Mouse (Mus musculus) monocyte, adult 5-6 weeks (primary cell): ENCODE results near the gene Pax5. TPM values are rescaled to one million over a fixed set of nuclear protein-coding genes. Genes with fewer than 3 reads are reported as not detected.
A peak's percentile ranks its signal among the peaks of the same experiment; 100 is the strongest.
"Not testable (repeated sequence)": the region's sequence is repeated elsewhere in the genome, so short reads cannot be mapped to it uniquely, and the experiment has no call there.

Experiments used
- ATAC-seq: fragments of 153-309, 156-312 bp; replicated peaks from 2 replicates; pipeline ENCODE4 v1.8.0; 2017; ENCODE audit warnings: mild to moderate bottlenecking; ENCODE audit not compliant: low TSS enrichment, insufficient number of reproducible peaks, severe bottlenecking, poor library complexity, low FRiP score
- total RNA-seq: library from RNA; stranded (forward); fragments of 200-1000, 200-491, 200-594 nt; gene quantifications from 3 replicates; pipeline ENCODE4 v1.2.3, GENCODE M21; 2017

Pax5 gene
- 11.9 to 15.7 TPM (median 14.1 TPM) in 3 replicates for total RNA-seq

DNA sequence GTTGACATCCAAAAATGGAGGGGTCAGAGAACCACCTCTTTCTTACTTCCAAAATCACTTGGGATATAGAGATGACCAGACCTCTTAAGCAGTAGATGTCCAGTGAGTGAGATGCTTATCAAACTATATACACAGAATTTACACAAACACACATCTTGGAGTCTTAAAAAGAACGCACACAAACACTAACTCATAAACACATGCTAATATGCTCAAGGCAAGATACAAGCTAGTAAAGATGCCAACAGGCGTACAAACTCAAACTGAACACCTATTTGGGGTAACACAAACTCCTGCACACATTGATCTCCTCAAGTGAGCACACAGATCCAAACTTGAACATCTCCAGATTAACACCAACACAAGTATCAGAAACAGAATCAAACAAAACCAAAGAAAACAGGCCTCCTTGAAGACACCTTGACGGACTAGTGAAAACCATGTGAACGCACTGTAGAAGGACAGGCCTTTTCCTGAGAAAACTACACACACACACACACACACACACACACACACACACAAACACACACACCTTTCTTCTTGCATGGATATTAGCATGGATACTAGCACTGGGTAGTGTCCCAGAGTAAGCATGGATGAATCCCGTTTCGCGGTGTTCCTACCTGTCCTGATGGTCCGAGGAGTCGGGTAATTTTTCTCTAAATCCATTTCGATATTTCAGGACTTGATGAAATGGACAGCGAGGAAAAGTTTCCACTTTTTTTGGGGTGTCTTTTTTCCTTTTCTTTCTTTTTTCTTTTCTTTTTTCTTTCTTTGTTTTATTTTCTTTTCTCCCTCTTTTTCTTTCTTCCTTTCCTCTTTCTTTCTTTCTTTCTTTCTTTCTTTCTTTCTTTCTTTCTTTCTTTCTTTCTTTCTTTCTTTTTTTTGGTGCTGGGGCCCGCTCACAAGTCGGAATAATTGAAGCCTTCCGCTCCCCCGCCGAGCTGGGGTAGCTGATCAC lies at the start of gene Pax5:
Gene Pax5, minus strand, starts transcription at position 748 of the 961 bp plus-strand sequence.
- no peak for ATAC-seq

DNA sequence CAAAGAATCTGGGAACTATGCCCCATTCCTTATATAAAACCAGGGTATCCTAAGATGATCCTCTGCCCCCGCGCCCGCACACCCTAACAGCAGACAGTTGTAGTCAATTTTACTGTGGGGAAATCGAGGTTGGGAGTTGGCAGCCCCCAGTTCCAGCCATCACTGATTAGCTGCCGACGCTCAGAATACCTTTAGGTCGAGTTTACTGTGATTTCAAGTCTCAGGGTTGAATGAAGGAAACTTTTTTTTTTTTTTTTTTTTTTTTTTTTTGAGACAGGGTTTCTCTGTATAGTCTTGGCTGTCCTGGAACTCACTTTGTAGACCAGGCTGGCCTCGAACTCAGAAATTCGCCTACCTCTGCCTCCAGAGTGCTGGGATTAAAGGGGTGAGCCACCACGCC lies 46.8 kb upstream of the Pax5 start:
- ATAC-seq, result not testable (repeated sequence)

DNA sequence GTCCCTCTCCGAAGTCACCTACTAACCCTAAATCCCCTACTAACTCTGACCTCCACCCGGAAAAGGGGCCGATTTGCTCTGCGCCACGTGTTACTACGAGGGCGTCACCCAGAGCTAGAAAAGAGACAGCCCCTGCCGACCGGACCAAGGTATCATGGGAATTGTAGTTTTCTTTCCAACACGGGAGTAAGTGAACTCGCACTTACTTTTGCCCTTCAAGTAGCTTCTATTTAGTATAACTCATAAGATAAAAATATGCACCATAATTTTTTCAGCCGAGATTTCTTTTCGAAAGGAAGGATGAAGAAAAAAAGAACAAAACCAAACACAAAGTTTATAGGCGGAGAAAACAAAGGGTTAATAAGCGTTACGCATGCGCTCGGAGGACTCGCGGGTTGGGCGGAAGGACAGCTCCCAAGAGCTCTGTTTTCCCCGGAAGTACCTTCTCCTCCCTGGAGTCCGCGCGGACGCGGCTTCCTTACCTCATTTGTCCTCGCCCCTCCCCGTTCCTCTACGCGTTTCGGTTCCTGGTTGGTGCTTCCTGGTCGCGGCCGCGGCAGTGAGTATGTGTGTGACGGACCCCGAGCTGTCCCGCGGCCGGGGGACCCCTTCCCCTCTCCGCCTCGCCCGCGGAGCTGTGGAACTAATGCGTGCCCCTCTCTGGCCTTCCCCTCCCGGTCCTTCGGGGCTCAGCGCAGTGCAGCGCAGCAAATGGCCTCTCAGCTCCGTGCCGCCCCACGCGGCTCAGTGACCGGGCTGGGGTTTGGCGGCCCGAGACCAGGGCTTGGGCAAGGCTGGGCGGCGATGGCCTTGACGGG lies 46.1 kb upstream of the Pax5 start:
- ATAC-seq, result peak; percentile 95

DNA sequence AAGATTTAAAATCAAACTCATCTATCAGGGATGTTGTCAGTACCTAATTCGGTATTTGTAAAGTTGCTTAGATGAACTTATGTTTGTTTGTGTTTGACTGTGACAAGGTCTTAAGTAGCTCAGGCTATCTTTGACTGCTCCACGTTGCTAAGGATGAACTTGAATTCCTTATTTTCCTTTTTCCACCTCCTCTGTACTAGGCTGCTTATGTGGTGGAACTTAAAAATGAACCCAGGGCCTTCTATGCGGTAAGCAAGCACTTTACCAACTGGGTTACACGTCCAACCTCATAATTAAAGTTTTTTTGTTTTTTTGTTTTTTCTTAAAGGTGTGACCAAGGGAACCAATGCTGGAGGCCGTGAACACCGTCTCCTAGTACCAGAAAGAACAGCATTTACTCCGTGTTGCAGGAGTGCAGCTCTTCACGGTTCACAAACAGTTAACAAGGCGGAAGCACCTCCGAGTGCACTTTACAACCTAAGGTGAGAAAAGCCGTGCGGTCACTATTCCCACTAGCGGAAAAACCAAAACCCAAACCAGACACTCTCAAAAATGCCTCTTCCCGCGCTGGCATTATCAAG lies 45.4 kb upstream of the Pax5 start, which contains the start of gene Zcchc7:
Gene Zcchc7, plus strand, starts transcription at position 325 of the 581 bp plus-strand sequence.
- peak; percentile 10; the same call in 1 of the 2 replicates for ATAC-seq

DNA sequence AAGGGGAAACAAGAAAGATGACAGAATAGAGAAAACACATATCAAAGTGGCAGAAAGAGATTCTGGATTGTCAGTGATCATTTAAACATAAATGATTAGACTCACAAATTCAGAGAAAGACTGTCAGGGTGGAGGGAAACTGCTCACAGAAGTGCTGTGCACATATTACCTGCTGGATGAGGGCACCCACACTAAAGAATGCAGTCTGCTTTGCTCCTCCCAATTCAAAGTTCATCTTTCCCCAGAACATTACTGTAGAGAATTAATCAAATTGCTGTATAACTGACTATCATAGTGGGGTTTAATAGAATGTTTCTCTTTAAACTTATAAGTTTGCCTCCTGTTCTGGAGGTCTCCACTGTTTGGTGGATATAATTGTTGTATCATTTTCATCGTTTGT lies 30.2 kb upstream of the Pax5 start:
- ATAC-seq, result no peak

DNA sequence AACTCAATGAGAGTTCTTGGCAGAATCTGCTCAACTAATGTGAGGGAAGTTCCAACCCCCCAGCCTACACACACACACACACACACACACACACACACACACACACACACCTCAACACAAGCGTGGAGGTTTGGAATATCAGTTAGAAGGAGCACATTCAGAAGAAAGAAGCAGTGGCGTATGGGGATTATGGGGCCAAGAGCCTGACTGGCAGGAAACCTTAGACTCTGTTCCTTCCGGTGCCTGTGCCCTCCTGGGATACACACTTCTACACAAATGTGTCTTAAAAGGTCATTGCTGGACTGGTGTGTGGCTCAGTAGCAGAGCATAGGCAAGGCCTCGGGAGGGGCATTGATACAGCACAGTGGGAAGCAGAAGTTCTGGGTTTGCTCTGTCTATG lies 10.9 kb upstream of the Pax5 start:
- no peak for ATAC-seq

DNA sequence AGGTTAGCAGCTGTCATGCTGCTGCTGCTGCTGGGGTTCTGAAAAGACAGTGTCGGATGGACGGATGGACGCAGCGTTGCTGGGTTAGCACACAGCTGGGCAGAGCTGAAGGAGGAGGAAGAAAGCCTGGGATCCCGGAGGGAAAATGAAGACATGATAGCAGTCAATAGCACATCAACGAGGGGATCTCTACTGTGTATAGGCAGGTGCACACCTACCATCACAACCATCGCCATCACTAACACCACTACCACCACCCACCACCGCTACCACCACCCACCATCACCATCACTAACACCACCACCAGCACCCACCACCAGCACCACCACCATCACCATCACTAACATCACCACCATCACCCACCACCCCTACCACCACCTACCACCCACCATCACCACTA lies 9.8 kb upstream of the Pax5 start:
- ATAC-seq, result no peak

DNA sequence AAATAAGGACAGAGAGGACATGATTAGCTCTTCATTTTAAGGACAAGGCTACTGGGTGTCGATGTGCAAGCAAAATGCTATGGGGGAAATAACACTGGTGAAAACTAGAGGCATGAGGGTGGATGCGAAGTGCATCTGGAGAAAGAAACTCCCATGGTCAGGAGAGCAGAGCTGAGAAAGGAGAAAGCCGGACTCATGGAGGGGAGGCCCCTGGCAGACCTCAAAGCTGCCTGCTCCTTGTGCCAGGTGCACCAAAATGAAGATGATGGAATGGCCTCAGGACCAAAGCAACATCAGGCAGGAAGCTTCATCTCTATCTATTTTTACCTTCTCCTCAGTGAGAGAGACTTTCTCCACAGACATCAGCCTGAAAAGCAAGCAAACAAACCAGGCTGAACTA lies 7.4 kb upstream of the Pax5 start:
- no peak for ATAC-seq

DNA sequence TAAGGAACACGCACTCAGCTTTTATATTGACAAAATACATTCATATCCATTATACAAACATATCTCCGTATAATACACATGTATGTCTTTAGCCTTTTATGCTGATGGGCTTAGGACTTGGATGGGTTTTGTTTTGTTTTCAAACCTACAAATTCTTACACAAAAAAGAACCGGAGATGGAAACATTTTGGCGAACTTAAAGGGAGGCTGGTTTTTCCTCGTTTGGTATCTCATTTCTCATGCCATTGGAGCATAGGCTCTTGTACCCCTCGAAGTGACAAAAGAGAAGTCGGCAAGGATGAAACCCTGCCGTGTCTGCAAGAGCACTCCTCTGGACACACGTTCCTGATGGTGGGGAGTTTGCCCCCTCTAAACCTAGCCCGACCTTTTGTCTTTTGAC lies 6.1 kb upstream of the Pax5 start:
- ATAC-seq, result no peak

DNA sequence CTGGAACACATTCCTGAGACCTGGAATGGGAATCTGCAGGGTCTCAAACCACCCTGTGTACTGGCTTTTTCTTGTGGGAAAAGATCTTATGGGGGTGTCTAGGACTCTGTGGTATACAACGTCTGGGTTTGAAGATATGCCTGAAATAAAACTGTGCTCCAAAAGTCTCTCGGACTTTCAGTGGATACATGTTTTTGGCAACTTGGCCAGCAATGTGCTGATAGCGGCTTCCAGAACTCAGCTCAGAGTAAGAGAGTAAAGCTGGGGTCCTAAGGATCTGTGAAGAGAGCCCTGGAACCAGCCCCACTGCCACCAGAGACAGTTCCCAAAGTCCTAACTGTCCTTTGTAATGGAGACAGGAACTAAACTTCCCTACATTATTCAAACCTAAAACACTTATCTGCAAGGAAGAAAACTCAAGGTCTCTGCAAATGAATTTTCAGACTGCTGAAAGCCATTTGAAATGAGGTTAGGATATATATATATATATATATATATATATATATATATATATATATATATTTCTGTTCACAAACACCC lies 5.4 kb upstream of the Pax5 start:
- ATAC-seq, result no peak

DNA sequence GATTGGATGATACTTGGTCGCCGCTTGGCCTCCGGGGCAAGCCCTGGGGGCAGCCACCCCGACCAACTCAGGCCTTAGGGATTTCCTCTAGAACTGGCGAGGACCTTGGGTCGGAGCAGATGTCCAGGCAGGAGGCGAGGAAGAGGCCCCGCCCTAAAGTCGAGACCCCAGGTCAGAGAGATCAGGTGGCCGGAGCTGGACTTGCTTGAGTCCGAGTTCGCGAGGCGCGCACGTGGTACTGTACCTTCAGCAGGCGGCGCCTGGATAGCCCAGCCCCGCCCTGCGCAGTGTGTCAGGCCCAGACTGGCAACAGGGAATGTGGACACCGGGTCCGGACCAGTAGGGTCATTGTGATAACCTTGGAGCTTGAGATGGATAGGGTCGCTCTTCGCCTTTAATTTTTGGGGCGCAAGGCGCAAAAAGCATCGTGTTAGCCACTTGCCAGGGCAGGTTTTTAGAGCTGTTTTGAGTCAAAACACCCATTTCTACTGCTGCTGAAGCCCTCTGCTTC lies 3.9 kb upstream of the Pax5 start:
- no peak for ATAC-seq

DNA sequence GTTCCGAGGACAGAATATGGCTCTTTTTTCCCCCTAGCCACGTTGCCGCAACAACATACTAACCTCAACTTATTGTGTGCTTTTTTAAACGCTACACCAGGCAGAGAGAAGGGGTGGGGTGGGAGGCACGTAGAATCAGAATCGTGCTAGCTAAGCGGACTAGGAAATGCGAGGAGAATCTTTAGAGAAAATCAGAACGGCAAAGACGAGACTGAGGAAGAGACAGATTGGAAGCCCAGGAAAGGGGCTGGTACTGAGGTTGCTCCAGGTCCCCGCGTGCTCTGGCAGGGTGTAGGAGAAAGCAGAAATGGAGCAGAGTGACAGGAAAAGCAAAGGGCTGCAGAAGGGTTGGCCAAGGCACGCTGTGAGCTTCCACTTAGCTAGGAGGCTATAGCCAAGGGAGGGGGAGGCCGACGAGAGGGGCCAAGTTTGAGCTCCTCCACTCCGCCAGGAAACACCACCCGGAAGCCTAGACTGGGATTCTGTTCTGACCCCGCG lies 3.3 kb upstream of the Pax5 start:
- no peak for ATAC-seq

DNA sequence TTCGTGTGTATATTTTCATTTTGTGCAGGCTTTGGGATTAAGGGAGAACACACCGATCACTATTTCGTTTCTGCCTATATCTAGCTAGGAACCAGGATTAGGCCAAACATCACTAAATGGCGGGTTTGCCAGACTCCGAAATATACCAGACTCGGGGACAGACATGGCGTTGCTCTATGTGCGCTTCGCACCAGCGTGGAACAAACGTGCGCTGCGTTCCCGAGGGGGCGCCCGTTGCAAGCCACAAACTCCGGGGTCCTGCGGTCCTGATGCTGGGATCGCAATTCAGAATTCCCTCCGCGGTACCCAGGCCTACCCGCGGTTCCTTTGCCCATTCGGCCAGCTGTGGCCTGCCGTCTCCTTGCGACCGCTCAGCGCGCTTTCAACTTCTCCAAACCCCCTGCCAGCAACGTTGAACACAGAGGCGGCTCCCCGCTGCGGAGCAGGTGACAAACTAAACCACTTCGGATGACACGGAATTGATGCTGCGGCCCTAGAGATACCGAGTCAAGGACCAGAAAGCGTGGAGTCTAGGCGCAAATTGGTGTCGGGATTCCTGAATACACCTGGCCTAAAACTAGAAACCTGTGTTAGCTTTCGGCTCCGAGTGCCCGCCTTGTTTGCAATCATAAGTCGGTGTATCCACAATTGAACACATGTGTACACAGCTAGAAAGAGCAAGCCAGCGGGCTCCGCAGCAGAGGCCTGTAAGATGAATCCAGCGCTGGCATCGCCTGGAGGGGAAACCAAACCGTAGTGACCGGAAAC lies 2.7 kb upstream of the Pax5 start:
- ATAC-seq, result no peak

DNA sequence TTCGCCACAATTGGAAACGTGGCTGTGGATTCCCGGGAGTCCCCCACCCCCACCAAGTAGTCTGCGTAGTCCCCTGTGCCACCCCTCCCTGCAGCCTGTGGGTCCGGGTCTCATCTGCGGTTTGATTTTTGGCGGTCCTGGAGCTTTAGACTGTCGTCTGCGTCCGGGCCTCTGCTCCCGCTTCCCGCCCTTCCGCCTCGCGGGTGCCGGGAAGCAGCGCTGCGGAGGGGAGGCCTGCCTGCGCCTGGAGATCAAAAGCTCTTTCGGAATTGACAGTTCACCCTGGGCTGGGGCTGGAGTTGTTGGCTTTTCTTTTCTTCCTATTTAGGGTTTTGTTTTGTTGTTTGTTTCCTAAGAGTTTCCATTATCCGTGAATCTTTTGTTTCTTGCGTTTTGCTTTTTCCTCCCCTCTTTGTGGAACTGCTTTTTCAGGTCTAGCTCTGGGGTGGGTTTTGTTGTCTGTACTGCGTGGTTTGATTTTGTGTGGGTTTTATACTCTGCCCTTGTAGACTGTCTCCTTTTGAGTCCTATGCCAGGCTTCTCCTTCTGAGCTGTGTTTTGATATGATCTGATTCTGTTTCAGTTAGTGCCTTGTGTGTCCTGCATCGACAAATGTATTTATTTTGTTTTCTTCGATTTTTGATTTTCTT lies 1.9 kb upstream of the Pax5 start:
- no peak for ATAC-seq

DNA sequence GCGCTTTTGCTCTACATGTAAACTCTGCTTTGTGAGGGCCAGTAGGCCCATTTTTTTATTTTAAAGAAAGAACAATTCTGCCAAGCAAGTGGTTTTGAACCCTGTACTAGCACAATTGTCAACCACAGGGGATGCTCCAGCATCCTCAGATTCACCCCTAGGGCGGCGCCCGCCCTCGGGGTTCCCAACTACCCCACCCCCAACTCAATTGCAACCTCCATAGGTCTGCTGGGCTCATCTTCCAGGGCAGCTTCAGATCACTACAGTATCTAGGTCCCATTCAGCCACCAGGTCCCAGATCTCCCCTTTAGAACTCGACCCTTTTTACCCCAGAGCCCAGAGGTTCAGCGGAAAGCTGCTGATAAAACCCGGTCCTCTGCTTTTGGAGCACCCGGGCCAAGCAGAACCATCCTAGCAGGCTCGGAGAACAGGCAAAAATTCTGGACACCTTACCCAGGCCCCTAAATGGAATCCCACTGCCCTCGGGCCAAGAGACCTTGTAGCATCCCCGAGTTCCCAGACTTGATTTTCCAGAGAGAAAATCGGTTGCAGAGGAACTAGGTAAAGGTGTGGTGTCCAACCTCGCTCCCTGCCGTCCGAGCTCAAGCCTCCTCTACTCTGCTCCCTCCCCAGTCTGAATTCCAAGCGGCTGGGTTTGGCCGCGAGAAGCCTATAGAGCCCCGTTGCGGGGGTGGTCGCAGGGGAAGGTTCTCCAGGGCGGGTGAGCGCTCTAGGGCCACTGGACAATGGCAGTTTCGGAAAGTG lies 1.0 kb upstream of the Pax5 start:
- ATAC-seq, result no peak

DNA sequence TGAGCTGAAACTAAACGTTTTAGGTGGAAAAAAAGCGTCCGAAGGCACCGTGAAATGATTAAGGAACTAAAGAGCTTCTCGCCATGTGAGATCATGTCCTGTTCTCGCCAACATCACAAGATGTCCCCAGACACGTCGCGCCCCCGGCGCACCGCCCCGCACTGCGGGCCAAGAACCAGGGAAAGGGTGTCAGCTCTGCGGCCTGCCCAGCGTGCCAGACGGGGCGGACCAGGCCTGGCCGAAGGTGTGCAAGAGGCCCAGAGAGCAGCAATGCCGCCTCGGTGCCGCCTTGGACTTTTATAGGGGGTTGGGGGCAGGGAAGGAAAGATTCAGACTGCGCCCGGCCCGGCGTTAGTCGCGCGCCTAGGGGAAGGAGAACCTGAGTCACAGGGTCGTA lies 412 bp upstream of the Pax5 start:
- ATAC-seq, result no peak
